Mouse (Mus musculus): ENCODE data around the gene Amh. TPM values are rescaled to one million over a fixed set of nuclear protein-coding genes. Genes with fewer than 3 reads are reported as not detected.

The Amh gene
- polyA plus RNA-seq, 1 experiment, result not detected

DNA sequence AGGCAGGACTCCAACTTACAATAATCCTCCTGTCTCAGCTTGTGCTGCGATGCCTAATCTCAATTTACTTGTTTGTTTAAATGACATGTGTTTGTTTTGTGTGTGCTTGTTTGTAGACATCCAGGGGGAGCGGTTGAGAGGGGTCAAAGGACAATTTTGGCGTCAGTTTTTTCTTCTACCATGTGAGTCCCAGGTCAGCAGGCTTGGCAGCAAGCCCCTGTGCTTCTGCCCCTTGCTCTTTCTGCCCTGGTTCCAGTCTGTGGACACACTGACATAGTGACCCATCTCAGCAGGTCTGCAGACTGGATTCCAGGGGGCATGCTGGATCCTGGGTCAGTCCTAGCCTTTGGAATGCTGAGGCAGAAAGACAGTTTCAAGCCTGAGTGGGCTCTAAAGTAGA lies 14.4 kb downstream of the Amh start:
- Histone ChIP-seq H3K27ac (ENCODE audit: insufficient read depth, low read depth, low read length) (no peak overlapping the region), H3K4me3 (ENCODE audit: insufficient read depth, low read depth, low read length) (no peak overlapping the region), H3K4me1 (ENCODE audit: control insufficient read depth, insufficient read depth, low read length) (no peaks in the 10 kb centered on the region)
- 61% methylated on average over 3 of the region's 3 CpGs for WGBS
- no peak for TF ChIP-seq CTCF (IDR thresholded peaks at IDR 0.05; ENCODE audit: insufficient read depth, low read depth, low read length)
- no peak for TF ChIP-seq POLR2A (IDR thresholded peaks at IDR 0.05; ENCODE audit: insufficient read depth, low read depth, low read length)

DNA sequence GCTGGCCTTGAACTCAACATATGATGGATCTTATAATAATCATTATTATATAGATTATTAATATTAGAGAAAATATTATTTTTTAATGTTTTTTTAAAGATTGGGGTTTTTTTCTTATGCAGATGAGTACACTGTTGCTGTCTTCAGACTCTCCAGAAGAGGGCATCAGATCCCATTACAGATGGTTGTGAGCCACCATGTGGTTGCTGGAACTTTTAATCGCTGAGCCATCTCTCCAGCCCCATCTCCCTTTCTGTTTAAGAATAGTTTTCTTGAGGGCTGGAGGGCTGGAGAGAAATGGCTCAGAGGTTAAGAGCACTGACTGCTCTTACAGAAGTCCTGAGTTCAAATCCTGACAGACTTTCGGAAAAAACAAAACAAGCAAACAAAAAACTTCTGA lies 16.9 kb downstream of the Amh start:
- H3K4me1 ChIP-seq (ENCODE audit: control insufficient read depth, insufficient read depth, low read length), result no peaks in the 10 kb centered on the region
- H3K4me3 ChIP-seq (ENCODE audit: insufficient read depth, low read depth, low read length), result no peak overlapping the region
- no peak overlapping the region for H3K27ac ChIP-seq (ENCODE audit: insufficient read depth, low read depth, low read length)
- TF ChIP-seq POLR2A (IDR thresholded peaks at IDR 0.05; ENCODE audit: insufficient read depth, low read depth, low read length) (no peak), CTCF (IDR thresholded peaks at IDR 0.05; ENCODE audit: insufficient read depth, low read depth, low read length) (no peak)
- 46% methylated on average over 2 of the region's 2 CpGs for WGBS

DNA sequence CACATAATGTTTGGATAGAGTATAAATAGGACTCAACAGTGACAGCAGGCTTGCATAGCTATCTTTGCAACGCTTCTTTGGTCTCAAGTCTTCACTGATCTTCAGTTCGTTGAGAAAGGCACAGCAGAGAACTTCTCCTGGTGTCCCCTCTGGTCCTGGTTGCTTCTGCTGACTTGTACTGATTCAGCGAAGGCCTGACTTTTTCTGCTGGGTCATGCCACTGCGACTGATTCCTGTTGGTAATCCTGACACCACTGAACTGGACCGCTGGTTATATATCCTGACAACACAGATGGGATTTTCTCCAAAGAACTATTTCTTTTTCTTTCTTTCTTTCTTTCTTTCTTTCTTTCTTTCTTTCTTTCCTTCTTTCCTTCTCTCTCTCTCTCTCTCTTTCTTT lies 17.5 kb downstream of the Amh start:
- no peak for TF ChIP-seq CTCF (IDR thresholded peaks at IDR 0.05; ENCODE audit: insufficient read depth, low read depth, low read length)
- TF ChIP-seq POLR2A (IDR thresholded peaks at IDR 0.05; ENCODE audit: insufficient read depth, low read depth, low read length), result no peak
- H3K27ac ChIP-seq (ENCODE audit: insufficient read depth, low read depth, low read length), result no peak overlapping the region
- no peaks in the 10 kb centered on the region for H3K4me1 ChIP-seq (ENCODE audit: control insufficient read depth, insufficient read depth, low read length)
- no peak overlapping the region for H3K4me3 ChIP-seq (ENCODE audit: insufficient read depth, low read depth, low read length)
- 91% methylated on average over 5 of the region's 5 CpGs for WGBS

DNA sequence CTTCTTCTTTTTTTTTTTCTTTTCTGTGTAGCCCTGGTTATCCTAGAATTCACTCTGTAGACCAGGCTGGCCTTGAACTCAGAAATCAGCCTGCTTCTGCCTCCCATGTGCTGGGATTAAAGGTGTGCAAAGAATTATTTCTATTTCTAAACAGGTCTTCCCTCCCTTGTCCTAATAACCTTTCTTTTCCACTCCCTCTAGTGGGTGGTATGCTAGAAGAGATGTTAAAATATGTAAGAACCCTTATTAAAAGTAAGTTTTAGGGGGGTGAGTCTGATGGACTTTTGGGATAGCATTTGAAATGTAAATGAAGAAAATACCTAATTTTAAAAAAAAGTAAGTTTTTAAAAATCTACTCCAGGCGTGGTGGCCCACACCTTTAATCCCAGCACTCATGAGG lies 18.3 kb downstream of the Amh start:
- no peak for TF ChIP-seq POLR2A (IDR thresholded peaks at IDR 0.05; ENCODE audit: insufficient read depth, low read depth, low read length)
- TF ChIP-seq CTCF (IDR thresholded peaks at IDR 0.05; ENCODE audit: insufficient read depth, low read depth, low read length), result no peak
- Histone ChIP-seq H3K27ac (ENCODE audit: insufficient read depth, low read depth, low read length) (no peak overlapping the region), H3K4me3 (ENCODE audit: insufficient read depth, low read depth, low read length) (no peak overlapping the region), H3K4me1 (ENCODE audit: control insufficient read depth, insufficient read depth, low read length) (peaks cover 6% of the 10 kb centered on the region)
- 94% methylated on average over 1 of the region's 1 CpGs for WGBS

DNA sequence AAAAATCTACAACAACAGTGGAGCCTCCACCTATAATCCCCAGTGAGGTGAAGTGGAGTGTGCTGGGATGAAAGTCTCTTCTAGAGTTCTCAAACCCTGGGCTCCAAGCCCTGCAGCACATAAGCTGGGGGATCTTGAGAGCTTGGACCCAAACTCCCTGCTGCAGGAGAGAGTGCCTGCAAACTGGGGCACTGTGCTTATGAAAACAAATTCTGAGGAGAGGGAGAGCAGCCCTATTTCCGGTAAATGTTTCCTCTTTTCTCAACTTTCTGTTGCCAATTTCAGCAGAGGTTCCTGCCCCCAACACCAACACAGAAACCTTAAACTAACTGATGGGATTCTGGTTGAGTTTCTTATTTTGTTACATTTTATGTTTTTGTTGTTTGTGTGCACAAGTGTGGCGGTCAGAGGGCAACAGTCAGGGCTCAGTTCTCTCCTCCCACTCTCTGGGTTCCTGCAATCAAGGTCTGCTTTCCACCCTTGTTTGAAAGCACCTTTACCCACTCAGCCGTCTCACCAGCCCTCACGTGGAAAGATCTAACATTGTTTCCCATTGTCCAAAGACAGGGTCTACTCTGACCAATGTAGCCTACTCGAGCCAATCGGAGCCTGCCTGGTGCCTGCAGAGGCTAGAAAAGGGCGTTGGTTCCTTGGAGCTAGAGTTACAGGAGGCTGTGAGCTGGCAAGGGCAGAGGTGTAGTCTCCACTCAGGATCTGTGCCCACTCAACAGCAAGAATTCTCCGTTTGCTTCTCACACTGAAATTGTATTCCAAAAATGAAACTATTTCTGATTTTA lies 19.0 kb downstream of the Amh start:
- H3K27ac ChIP-seq (ENCODE audit: insufficient read depth, low read depth, low read length), result no peak overlapping the region
- peaks cover 10% of the 10 kb centered on the region for H3K4me1 ChIP-seq (ENCODE audit: control insufficient read depth, insufficient read depth, low read length)
- WGBS, result 63% methylated on average over 8 of the region's 8 CpGs
- TF ChIP-seq CTCF (IDR thresholded peaks at IDR 0.05; ENCODE audit: insufficient read depth, low read depth, low read length), result no peak
- no peak for TF ChIP-seq POLR2A (IDR thresholded peaks at IDR 0.05; ENCODE audit: insufficient read depth, low read depth, low read length)
- no peak overlapping the region for H3K4me3 ChIP-seq (ENCODE audit: insufficient read depth, low read depth, low read length)

DNA sequence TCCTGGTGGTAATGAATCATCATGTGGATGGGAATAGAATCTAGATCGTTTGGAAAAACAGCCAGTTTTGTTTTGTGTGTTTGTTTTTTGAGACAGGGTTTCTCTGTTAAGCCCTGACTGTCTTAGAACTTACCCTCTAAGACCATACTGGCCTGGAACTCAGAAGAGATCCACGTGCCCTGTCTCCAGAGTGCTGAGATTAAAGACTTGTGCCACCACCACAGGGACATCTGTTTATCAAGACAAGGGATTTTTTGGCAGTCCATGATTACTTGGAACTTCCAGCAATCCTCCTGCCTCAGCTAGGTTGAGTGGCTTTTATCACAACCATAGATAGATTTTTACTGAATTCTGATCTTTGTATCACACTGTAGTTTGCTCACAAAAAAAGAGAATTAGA lies 19.8 kb downstream of the Amh start:
- H3K27ac ChIP-seq (ENCODE audit: insufficient read depth, low read depth, low read length), result no peak overlapping the region
- WGBS, result 59% methylated on average over 2 of the region's 2 CpGs
- peaks cover 10% of the 10 kb centered on the region for H3K4me1 ChIP-seq (ENCODE audit: control insufficient read depth, insufficient read depth, low read length)
- TF ChIP-seq POLR2A (IDR thresholded peaks at IDR 0.05; ENCODE audit: insufficient read depth, low read depth, low read length) (no peak), CTCF (IDR thresholded peaks at IDR 0.05; ENCODE audit: insufficient read depth, low read depth, low read length) (no peak)
- H3K4me3 ChIP-seq (ENCODE audit: insufficient read depth, low read depth, low read length), result no peak overlapping the region

DNA sequence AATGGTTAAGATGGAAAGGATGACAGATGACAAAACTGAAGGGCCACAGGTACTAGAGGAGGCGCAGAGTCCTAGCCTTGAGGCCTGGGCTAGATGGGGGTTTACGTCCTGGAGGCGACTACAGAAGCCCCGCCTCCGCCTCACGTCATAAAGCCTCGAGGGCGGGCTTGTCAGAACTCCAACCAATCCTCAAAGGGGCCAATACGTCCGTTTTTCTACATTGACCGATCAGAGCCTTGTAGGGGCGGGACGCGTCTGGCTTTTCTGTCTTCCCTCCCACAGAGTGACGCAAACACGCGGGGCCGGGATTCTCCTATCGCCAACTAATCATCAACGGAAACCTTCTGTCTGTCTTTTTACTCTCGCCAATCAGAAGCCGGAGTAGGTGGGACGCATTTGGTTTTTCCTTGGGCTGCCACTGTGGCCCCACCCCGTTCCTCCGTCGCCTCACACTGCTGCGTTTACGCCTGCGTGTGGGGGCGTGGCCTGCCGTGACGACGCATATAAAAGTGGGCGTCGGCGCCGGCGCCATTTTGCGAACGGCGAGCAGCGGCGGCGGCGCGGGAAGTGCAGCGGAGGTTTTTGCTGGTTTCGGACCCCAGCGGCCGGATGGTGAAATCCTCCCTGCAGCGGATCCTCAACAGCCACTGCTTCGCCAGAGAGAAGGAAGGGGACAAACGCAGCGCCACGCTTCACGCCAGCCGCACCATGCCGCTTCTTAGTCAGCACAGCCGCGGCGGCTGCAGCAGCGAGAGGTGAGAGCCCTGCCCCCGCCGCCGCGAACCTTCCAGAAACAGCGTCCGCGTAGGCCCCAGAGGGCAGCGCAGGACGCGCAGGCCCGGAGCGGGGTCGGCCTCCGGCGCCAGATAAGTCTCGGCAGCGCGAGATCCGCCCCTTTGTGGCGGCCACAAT lies 21.4 kb downstream of the Amh start, which contains the start of gene Oaz1:
Gene Oaz1, plus strand, starts transcription at position 506 of the 912 bp plus-strand sequence.
- peak within 1 kb of the TSS; percentile 77 for H3K4me3 ChIP-seq (ENCODE audit: insufficient read depth, low read depth, low read length)
- peak within 1 kb of the TSS; percentile 89 for H3K27ac ChIP-seq (ENCODE audit: insufficient read depth, low read depth, low read length)
- TF ChIP-seq POLR2A (IDR thresholded peaks at IDR 0.05; ENCODE audit: insufficient read depth, low read depth, low read length) (peak; percentile 87), CTCF (IDR thresholded peaks at IDR 0.05; ENCODE audit: insufficient read depth, low read depth, low read length) (no peak)
- H3K4me1 ChIP-seq (ENCODE audit: control insufficient read depth, insufficient read depth, low read length), result peaks cover 10% of the 10 kb centered on the region
- under 1% methylated on average over 81 of the region's 82 CpGs for WGBS

DNA sequence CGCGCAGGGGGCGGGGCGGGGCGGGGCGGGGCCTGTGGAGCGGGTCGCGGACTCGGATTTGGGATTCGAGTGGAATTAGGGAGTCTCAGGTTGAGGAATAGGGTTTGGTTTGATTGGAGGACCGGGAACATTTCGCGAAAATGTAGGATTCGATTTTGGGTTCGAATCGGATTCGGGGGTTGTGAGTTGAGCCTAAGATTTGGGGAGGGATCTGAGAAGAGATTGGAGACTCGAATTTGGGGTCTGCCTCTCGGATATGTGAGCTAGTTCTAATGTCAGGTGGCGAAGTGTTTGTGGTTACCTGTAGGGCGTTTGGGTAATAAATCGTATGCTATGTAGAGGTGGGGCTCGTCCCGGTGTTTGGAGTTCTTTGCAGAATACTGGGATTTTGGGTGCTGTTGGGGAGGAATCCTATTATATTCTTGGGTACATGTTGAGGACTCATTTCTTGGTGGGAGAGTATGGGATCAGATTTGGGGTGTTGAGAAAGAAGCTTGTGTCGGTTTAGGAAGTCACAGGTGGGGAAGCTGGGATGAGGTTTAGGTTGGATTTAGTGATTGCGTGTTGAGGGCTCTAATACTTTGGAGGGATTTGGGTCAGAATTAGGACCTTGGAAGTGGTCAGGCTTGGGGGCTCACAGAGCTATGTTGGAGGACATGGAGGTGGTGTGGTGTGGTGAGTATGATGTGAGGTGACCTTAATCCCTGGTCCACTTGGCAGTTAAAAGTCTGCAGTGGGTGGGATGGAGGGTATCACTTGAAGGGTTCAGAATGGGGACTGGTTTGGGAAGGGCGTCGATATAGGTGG lies 22.2 kb downstream of the Amh start:
- no peak for TF ChIP-seq CTCF (IDR thresholded peaks at IDR 0.05; ENCODE audit: insufficient read depth, low read depth, low read length)
- TF ChIP-seq POLR2A (IDR thresholded peaks at IDR 0.05; ENCODE audit: insufficient read depth, low read depth, low read length), result no peak
- Histone ChIP-seq H3K4me3 (ENCODE audit: insufficient read depth, low read depth, low read length) (peak overlapping the region; percentile 77), H3K27ac (ENCODE audit: insufficient read depth, low read depth, low read length) (no peak overlapping the region), H3K4me1 (ENCODE audit: control insufficient read depth, insufficient read depth, low read length) (peaks cover 10% of the 10 kb centered on the region)
- WGBS, result 3% methylated on average over 29 of the region's 29 CpGs

Measured in olfactory bulb, adult 2 months (tissue).